Mouse (Mus musculus) E14TG2a.4 (cell line): ENCODE measurements around the gene Hbq1a.

Experiments used
- CTCF ChIP-seq: conservative IDR thresholded peaks from 2 replicates; pipeline ENCODE4 v1.5.1; 2014; ENCODE audit warnings: low read length
- POU5F1 ChIP-seq: IDR thresholded peaks from 2 replicates; pipeline ENCODE4 v1.6.1; 2014; ENCODE audit warnings: low read length, borderline replicate concordance

GRCm38 (mm10) chr11:32262674-32263415, 37.0 kb upstream of the Hbq1a start:
- TF ChIP-seq CTCF (no peak), POU5F1 (no peak)
